Mouse (Mus musculus) erythroblast, embryonic 14.5 days (primary cell): ENCODE data around the gene Serpinb7.

Experiments used
- GATA1 ChIP-seq: IDR thresholded peaks from 2 replicates; pipeline ENCODE4 v1.6.1; 2012; ENCODE audit warnings: low read length, inconsistent platforms, mixed read lengths
- TAL1 ChIP-seq: IDR thresholded peaks from 3 replicates; pipeline ENCODE4 v1.6.1; 2012; ENCODE audit warnings: low read length, inconsistent platforms, mixed read lengths

- no peak for TF ChIP-seq TAL1
- TF ChIP-seq GATA1, result no peak
Measured at GRCm38 (mm10) chr1:107402082-107402481, 2.6 kb downstream of the Serpinb7 start.
